Mouse (Mus musculus) midbrain, embryonic 11.5 days (tissue): ENCODE measurements around the gene Olfr1368. TPM values are rescaled to one million over a fixed set of nuclear protein-coding genes. Genes with fewer than 3 reads are reported as not detected.

Experiments
- ATAC-seq: fragments of 200-750 bp; cut with Nextera tagmentation; 2 replicates; pipeline ENCODE4 v1.8.0; 2017; ENCODE audit warnings: moderate TSS enrichment, moderate library complexity; ENCODE audit not compliant: low FRiP score
- DNase-seq: peaks from one replicate; pipeline ENCODE4 v3.0.0; 2015; ENCODE audit warnings: low spot score; ENCODE audit errors: missing footprints
- H3K27ac ChIP-seq: fragments of 300-500 bp; sonication (generic); 2 replicates; pipeline ENCODE4 v1.5.1; 2014; ENCODE audit warnings: low read depth, low read length
- H3K27me3 ChIP-seq: fragments of 300-500 bp; sonication (generic); 2 replicates; pipeline ENCODE4 v1.6.1; 2014; ENCODE audit warnings: mild to moderate bottlenecking, low read length, moderate library complexity, mixed read lengths; ENCODE audit not compliant: control insufficient read depth, insufficient read depth
- H3K36me3 ChIP-seq: fragments of 300-500 bp; sonication (generic); 2 replicates; pipeline ENCODE4 v1.6.1; 2014; ENCODE audit warnings: mild to moderate bottlenecking, low read length, moderate library complexity, mixed read lengths; ENCODE audit not compliant: control insufficient read depth, insufficient read depth
- H3K4me1 ChIP-seq: fragments of 300-500 bp; sonication (generic); 2 replicates; pipeline ENCODE4 v1.6.1; 2014; ENCODE audit warnings: low read length; ENCODE audit not compliant: control insufficient read depth, insufficient read depth
- H3K4me2 ChIP-seq: fragments of 300-500 bp; sonication (generic); 2 replicates; pipeline ENCODE4 v1.6.1; 2014; ENCODE audit warnings: mild to moderate bottlenecking, moderate library complexity
- H3K4me3 ChIP-seq: fragments of 300-500 bp; sonication (generic); 2 replicates; pipeline ENCODE4 v1.5.1; 2014; ENCODE audit warnings: low read depth, low read length
- H3K9ac ChIP-seq: fragments of 300-500 bp; sonication (generic); 2 replicates; pipeline ENCODE4 v1.6.1; 2014; ENCODE audit warnings: low read length
- H3K9me3 ChIP-seq: fragments of 300-500 bp; sonication (generic); 2 replicates; pipeline ENCODE4 v1.6.1; 2016; ENCODE audit warnings: low read length; ENCODE audit not compliant: control insufficient read depth
- WGBS: fragments of 180-500 bp; shearing (Covaris S2); extraction: QIAGEN DNeasy Blood & Tissue Kit; methylation state at CpG from one replicate; pipeline ENCODE4 v1.1.7; 2014; 5-methylcytosine and 5-hydroxymethylcytosine counted together
- polyA plus RNA-seq: library from polyadenylated mRNA; unstranded; fragments of >200 nt; fragmentation: Nextera tagmentation; extraction: Ambion mirVana; gene quantifications from 2 replicates; pipeline ENCODE4 v1.2.1, GENCODE M21; 2014

Olfr1368 gene
- polyA plus RNA-seq, 1 experiment from 2014 or later, result not detected

DNA sequence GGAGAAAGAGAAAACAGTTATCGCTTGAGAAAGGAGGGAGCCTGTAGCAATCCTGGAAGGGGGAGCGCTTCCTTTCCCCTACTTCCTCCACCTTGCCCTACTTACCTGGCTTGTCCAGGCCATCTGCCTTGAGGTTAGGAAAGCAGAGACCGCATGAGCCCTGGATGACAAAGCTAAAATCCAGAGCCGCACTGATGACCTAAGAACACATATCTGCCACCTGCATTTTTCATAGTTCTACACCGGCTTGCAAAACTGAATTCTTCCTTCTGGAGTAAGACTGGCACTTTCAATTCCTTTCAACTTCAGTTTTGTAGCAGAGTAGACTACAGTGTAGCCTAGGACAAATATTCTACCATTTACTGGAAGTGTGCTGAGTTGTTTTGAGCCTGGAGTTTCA lies 32.7 kb upstream of the Olfr1368 start:
- DNase-seq (peak; percentile 81), ATAC-seq (no peak)
- no peaks in the 10 kb centered on the region for H3K9me3 ChIP-seq
- H3K4me1 ChIP-seq, result peaks cover 14% of the 10 kb centered on the region
- H3K4me3 ChIP-seq, result no peak overlapping the region
- no peak overlapping the region for H3K9ac ChIP-seq
- H3K36me3 ChIP-seq, result peaks cover 1% of the 10 kb centered on the region
- H3K27ac ChIP-seq, result no peak overlapping the region
- H3K4me2 ChIP-seq, result no peak overlapping the region
- WGBS, result 84% methylated on average over 5 of the region's 5 CpGs
- H3K27me3 ChIP-seq, result no peaks in the 10 kb centered on the region

DNA sequence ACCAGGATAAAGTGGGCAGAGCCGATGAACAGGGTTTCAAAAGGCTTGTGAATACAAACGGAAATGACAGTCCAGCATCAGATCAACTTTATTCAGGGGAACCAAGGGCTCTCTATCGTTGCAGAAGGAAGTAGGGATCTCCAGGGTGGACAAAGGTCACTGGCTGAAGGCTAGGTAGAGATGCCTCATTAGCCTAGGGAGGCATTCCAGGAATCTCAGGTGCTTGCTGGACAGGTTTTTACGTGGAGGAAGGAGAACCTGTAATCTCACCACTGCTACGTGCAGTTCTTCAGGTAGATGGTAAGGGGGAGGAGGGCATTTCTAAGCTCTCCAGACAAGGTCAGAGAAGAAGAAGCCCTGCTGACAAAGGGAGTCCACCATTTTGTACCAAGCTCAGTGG lies 32.0 kb upstream of the Olfr1368 start:
- no peak overlapping the region for H3K4me3 ChIP-seq
- H3K27ac ChIP-seq, result no peak overlapping the region
- ATAC-seq, result no peak
- 67% methylated on average over 5 of the region's 5 CpGs for WGBS
- H3K9me3 ChIP-seq, result no peaks in the 10 kb centered on the region
- no peak overlapping the region for H3K4me2 ChIP-seq
- peak; percentile 75 for DNase-seq
- no peaks in the 10 kb centered on the region for H3K27me3 ChIP-seq
- no peak overlapping the region for H3K9ac ChIP-seq
- H3K4me1 ChIP-seq, result peaks cover 17% of the 10 kb centered on the region
- H3K36me3 ChIP-seq, result no peaks in the 10 kb centered on the region; the same call in 1 of the 2 replicates

DNA sequence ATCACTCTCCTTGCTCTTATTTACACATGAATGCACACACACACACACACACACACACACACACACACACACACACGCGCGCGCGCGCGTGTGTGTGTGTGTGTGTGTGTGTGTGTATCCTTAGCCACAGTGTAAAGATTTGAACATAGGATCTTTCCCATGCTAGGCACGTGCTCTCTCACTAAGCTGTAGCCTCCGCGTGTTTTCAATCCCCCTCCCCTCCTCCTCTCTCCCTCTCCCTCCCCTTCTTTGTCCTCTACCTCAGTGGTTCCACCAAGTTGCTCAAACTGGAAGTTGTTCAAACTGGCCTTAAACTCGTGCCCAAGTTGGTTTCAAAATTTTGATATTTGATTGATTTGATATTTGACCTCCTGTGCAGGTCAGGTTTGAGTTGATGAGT lies 31.1 kb upstream of the Olfr1368 start:
- Histone ChIP-seq H3K4me2 (no peak overlapping the region), H3K4me3 (no peak overlapping the region), H3K36me3 (no peaks in the 10 kb centered on the region), H3K4me1 (peaks cover 10% of the 10 kb centered on the region), H3K9ac (no peak overlapping the region), H3K27ac (no peak overlapping the region), H3K27me3 (no peaks in the 10 kb centered on the region), H3K9me3 (no peaks in the 10 kb centered on the region)
- ATAC-seq (no peak), DNase-seq (peak; percentile 83)
- 61% methylated on average over 11 of the region's 11 CpGs for WGBS

DNA sequence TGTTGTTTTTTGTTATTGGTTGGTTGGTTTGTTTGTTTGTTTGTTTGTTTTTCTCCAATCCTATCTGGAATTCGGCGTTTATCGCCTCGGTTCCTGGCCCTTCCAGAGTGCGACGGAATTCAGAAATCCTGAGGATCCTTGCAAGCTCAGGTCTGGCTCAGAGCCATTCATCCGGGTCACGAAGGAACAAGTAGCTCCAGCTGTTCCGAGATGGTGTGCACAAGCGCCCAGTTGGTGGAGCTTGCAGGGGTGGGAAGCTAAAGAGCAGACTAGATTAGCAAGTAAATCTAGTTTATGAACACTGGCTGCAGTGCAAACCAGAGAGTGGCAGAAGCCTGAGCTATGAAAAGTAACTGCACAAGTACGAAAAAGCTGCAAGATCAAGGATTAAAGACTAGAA lies 27.4 kb upstream of the Olfr1368 start:
- ATAC-seq, result no peak
- H3K9me3 ChIP-seq, result no peaks in the 10 kb centered on the region
- H3K27me3 ChIP-seq, result no peaks in the 10 kb centered on the region
- peak; percentile 95 for DNase-seq
- WGBS, result under 1% methylated on average over 11 of the region's 11 CpGs
- peak overlapping the region; percentile 45 for H3K9ac ChIP-seq
- H3K27ac ChIP-seq, result no peak overlapping the region
- H3K36me3 ChIP-seq, result no peaks in the 10 kb centered on the region
- peak overlapping the region; percentile 47 for H3K4me2 ChIP-seq
- peak overlapping the region; percentile 30 for H3K4me3 ChIP-seq
- H3K4me1 ChIP-seq, result peaks cover 9% of the 10 kb centered on the region

DNA sequence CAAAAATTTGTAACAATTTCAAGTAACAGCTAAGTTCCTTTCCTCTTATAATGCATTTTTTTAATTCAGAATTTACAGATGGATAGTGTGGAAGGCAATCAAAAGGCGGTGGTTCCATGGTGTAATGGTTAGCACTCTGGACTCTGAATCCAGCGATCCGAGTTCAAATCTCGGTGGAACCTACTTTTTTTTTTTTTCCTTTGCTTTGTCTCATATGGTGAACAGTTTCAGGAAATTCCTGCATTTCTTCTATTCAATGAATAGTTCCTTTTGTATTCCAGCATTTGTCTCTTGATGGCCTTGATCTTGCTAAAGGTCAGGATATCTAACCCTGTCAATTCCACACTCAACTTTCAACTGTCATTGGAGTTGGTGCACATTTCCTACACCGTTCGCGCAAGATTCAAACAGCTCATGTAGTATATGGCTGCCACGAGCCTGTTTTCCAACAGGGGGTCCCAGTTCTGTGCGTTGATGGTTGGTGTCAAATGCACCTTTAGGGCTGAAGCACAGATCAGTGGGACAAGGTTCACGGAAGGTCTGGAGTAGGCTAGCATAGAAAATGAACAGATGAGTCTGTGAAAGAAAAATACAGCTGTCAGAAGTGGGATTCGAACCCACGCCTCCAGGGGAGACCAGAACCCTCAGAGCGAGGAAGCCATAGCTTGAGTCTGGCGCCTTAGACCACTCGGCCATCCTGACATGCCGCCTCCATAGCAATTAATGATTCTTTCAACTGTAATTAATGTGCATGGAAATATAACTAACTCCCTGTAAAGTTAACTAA lies 26.8 kb upstream of the Olfr1368 start:
- ATAC-seq, result peak; percentile 49
- no peak overlapping the region for H3K27ac ChIP-seq

DNA sequence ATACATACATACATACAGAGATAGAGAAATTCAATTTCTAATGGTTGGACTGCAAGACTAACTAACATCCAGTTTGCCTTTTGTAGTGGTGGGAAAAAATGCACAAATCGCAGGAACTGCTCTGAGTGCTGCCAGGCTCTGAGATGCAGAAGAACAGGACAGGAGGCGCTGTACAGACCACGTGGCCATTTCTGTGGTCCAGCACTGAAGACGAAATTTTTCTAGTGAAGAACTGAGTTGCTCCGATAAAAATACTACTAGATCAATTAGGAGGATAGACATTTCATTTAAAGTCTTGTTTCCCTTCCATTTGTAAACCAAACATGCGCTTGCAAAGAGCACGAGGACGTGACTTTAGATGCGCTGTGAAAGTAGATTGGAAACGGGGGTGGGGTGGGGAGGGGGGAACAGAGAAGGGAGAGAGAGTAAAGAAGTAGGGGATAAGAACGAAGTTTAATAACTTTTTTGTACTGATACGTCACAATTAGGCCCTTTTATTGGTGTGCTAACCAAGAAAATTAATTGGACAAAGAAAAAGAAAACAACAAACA lies 26.0 kb upstream of the Olfr1368 start:
- ATAC-seq, result no peak
- no peak overlapping the region for H3K27ac ChIP-seq
- 0% methylated on average over 12 of the region's 12 CpGs for WGBS

More for the DNA sequence above, 26.8 kb upstream of the Olfr1368 start:
- H3K36me3 ChIP-seq, result no peaks in the 10 kb centered on the region
- H3K9ac ChIP-seq, result peak overlapping the region; percentile 45; the same call in 1 of the 2 replicates
- H3K27me3 ChIP-seq, result no peaks in the 10 kb centered on the region
- peaks cover 9% of the 10 kb centered on the region for H3K4me1 ChIP-seq
- no peaks in the 10 kb centered on the region for H3K9me3 ChIP-seq
- H3K4me2 ChIP-seq, result peak overlapping the region; percentile 47
- H3K4me3 ChIP-seq, result peak overlapping the region; percentile 32
- DNase-seq, result peak; percentile 99
- WGBS, result 1% methylated on average over 16 of the region's 16 CpGs

DNA sequence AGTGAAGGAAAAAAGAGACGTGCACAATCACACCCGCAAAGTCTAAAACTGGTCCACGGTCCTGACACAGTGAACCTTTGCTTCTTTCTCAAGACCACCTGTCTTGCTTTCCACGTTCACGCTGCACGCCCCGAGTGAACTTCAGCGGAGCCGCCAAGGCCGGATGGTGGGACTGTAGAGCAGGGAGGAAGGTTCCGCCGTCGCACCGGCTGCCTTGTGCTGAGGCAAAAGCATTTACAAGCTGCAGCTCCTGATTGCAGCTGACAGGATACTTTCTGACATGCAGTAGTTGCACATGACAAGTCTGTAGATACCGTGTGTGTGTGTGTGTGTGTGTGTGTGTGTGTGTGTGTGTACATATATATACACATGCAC lies 25.5 kb upstream of the Olfr1368 start:
- H3K4me3 ChIP-seq, result peak overlapping the region; percentile 32
- peaks cover 9% of the 10 kb centered on the region for H3K4me1 ChIP-seq
- DNase-seq (no peak), ATAC-seq (no peak)
- no peak overlapping the region for H3K27ac ChIP-seq
- peak overlapping the region; percentile 43 for H3K4me2 ChIP-seq
- H3K9ac ChIP-seq, result no peak overlapping the region
- WGBS, result 6% methylated on average over 15 of the region's 15 CpGs
- no peaks in the 10 kb centered on the region for H3K9me3 ChIP-seq
- no peaks in the 10 kb centered on the region for H3K27me3 ChIP-seq
- no peaks in the 10 kb centered on the region for H3K36me3 ChIP-seq

More for the DNA sequence above, 26.0 kb upstream of the Olfr1368 start:
- no peaks in the 10 kb centered on the region for H3K27me3 ChIP-seq
- H3K36me3 ChIP-seq, result no peaks in the 10 kb centered on the region
- peaks cover 9% of the 10 kb centered on the region for H3K4me1 ChIP-seq
- no peaks in the 10 kb centered on the region for H3K9me3 ChIP-seq
- H3K4me3 ChIP-seq, result peak overlapping the region; percentile 32
- DNase-seq, result peak; percentile 94
- H3K9ac ChIP-seq, result peak overlapping the region; percentile 5; the same call in 1 of the 2 replicates
- H3K4me2 ChIP-seq, result peak overlapping the region; percentile 43

DNA sequence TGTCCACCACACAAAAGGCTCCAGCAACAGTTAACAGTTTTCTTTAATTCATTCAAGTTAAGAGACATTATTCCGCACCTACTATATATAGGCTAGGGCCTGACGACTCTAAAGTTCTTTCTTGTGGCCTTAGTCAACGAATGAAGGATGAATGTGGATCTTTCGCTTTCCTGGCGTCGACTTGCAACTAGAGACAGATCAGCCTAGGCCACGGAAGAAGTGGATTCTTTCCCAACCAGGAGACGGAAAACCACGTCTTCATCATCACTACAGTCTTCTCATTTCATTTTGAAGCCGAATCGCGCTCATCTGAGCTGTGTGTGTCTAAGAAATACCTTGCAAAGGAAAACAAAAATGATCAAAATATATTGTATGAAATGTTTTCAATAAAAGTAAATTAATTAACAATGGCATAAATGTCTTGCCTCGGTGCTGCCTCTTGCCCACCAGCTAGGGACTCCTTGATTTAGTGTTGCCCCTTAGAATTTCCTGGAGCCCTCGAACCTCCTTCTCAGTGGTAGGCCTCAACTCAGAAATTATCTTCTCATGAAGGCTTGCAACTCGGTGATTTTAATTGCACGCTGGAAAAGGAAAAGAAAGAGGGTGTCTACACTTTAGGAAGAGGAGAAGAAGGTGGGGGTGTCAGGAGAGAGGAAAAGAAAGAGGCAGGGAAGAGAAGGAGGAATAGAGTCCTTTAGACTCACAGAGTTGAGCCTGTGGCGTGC lies 24.9 kb upstream of the Olfr1368 start:
- H3K4me3 ChIP-seq, result peak overlapping the region; percentile 32
- 25% methylated on average over 17 of the region's 17 CpGs for WGBS
- ATAC-seq, result no peak
- no peak overlapping the region for H3K27ac ChIP-seq
- no peak overlapping the region for H3K9ac ChIP-seq
- DNase-seq, result peak; percentile 90
- no peaks in the 10 kb centered on the region for H3K27me3 ChIP-seq
- H3K9me3 ChIP-seq, result no peaks in the 10 kb centered on the region
- no peaks in the 10 kb centered on the region for H3K36me3 ChIP-seq
- peaks cover 9% of the 10 kb centered on the region for H3K4me1 ChIP-seq
- H3K4me2 ChIP-seq, result peak overlapping the region; percentile 43
